Mouse (Mus musculus): ENCODE measurements around the gene Dcps. TPM values are rescaled to one million over a fixed set of nuclear protein-coding genes. Genes with fewer than 3 reads are reported as not detected.
A peak's percentile ranks its signal among the peaks of the same experiment; 100 is the strongest.

The Dcps gene
- polyA plus RNA-seq, 1 experiment, result not detected

DNA sequence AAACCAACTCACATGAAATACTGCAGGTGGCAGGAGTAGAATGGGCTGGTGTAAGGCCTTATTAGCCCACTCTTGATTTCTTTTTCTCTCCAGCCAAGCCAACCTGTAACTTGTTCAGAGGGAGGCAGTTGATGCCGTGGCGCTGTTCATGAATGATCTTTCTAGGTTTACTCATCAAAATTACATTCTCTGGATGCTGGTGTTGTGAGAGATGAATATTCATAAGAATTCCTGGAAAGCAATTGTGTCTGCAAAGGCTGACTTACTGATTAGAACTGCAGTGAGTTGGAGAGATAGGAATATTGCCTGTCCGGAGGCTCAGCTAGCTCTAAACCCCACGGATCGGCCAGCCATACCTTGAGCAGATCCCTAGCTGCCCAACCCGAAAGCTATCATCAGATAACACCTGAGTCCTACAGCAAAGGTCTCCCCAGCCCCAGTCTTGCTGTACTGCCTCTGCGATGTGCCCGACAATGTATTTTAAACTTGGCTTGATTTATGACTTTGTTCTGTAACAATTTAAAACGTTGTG lies 24.7 kb upstream of the Dcps start:
- Histone ChIP-seq H3K4me3 (ENCODE audit: insufficient read depth, low read depth, low read length) (no peak overlapping the region), H3K4me1 (ENCODE audit: control insufficient read depth, insufficient read depth, low read length) (peaks cover 6% of the 10 kb centered on the region; the same call in 1 of the 2 replicates), H3K27ac (ENCODE audit: insufficient read depth, low read depth, low read length) (no peak overlapping the region)
- WGBS, result 63% methylated on average over 9 of the region's 9 CpGs
- TF ChIP-seq POLR2A (IDR thresholded peaks at IDR 0.05; ENCODE audit: insufficient read depth, low read depth, low read length) (no peak), CTCF (IDR thresholded peaks at IDR 0.05; ENCODE audit: insufficient read depth, low read depth, low read length) (no peak)

DNA sequence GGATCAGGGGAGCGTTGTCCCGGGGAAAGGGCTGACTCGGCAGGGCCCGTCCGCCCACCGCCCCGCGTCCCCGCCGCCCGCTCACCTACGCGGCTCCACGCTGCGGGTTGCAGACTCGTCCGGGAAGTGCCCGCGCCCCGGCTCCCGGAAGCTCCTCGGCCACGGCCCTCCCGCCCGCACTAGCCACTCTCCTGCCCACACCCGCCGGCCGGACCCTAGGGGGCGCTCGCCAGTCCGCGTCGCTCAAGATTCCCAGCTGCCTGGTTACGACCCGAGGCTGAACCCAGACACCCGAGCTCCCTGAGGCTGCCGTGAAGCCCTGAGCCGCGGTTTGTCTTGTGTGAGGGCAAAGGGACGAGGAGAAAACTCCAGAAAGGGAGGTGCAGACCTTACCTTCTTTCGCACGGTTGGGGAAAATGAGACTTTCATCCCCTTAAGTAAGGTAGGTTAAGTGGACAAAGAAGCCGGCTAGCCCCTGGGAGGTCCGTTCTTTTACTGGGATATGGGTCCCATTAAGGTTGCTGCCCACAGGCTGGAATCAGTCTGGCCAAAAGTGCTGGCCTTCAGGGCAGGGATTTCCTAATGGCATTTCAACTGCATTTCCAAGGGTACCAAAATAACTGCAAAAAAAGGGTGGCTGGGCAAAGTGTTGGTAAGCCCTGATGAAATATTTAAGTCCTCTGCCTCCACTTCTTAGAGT lies 24.1 kb upstream of the Dcps start, which contains the start of the genes Srpr and Tirap:
Gene Srpr, plus strand, starts transcription at position 404 of the 700 bp plus-strand sequence.
Gene Tirap, minus strand, starts transcription at position 520 of the 700 bp plus-strand sequence.
- TF ChIP-seq POLR2A (IDR thresholded peaks at IDR 0.05; ENCODE audit: insufficient read depth, low read depth, low read length), result no peak
- peak; percentile 80 for TF ChIP-seq CTCF (IDR thresholded peaks at IDR 0.05; ENCODE audit: insufficient read depth, low read depth, low read length)
- Histone ChIP-seq H3K4me3 (ENCODE audit: insufficient read depth, low read depth, low read length) (peak within 1 kb of the TSS; percentile 46), H3K27ac (ENCODE audit: insufficient read depth, low read depth, low read length) (no peak within 1 kb of the TSS), H3K4me1 (ENCODE audit: control insufficient read depth, insufficient read depth, low read length) (peaks cover 6% of the 10 kb centered on the region; the same call in 1 of the 2 replicates)
- under 1% methylated on average over 41 of the region's 44 CpGs for WGBS

DNA sequence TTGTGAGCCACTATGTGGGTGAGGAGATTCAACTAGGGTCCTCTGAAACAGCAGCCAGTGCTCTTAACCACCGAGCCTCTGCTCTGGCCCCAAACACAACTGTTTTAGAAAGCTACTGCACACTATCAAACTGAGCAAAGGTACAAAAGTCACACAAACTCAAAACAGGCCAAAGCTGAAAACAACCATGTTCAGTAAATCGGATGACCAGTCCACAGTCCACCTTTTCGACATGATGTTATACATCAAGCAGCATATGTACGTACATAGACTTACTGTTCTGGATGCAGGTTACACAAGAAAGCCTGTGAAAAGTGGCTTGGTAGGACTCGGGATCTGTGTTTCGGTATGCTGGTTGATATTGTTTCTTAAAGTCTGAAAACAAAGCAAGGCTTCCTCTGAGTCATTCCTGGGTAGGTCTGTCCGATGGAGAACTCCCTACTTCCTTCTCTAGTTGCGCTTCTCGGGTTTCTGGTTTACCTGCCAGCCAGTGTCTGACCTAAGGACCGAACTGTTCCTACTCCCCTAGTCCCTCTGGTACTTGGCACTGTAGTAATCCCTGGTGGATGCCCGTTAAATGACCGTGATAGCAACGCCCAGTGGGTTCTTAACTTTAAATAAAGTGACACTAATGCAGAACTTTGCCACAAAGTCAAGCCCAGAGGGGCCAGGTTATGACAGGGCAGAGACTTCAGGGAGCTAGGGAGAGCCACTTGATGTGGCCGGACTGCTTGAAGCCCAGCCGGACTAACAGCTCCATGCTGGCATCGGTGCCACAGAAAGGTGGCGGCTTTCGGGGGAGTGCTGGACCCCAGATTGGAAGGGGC lies 23.3 kb upstream of the Dcps start:
- no peak overlapping the region for H3K27ac ChIP-seq (ENCODE audit: insufficient read depth, low read depth, low read length)
- H3K4me3 ChIP-seq (ENCODE audit: insufficient read depth, low read depth, low read length), result peak overlapping the region; percentile 46
- peaks cover 6% of the 10 kb centered on the region; the same call in 1 of the 2 replicates for H3K4me1 ChIP-seq (ENCODE audit: control insufficient read depth, insufficient read depth, low read length)
- 36% methylated on average over 18 of the region's 18 CpGs for WGBS
- TF ChIP-seq POLR2A (IDR thresholded peaks at IDR 0.05; ENCODE audit: insufficient read depth, low read depth, low read length) (no peak), CTCF (IDR thresholded peaks at IDR 0.05; ENCODE audit: insufficient read depth, low read depth, low read length) (no peak)

DNA sequence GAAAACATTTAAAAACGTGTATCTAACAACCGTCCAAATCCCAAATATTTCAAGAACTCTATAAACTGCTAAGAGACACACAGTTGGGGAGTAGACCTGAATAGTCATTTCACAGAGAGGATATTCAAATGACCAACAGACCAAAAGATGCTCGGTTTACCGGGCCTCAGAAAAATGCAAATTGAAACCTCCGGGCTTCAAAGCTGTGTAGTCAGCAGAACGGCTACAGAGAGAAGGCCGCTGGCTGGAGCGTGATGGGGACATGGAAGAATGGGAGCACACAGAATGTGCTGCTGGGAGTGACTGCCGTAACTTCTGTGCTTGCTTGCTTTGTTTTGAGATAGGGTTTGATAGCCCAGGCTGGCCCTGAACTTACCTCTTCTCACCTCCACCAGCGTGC lies 22.5 kb upstream of the Dcps start:
- WGBS, result 79% methylated on average over 10 of the region's 10 CpGs
- H3K4me1 ChIP-seq (ENCODE audit: control insufficient read depth, insufficient read depth, low read length), result peaks cover 6% of the 10 kb centered on the region; the same call in 1 of the 2 replicates
- TF ChIP-seq POLR2A (IDR thresholded peaks at IDR 0.05; ENCODE audit: insufficient read depth, low read depth, low read length) (no peak), CTCF (IDR thresholded peaks at IDR 0.05; ENCODE audit: insufficient read depth, low read depth, low read length) (no peak)
- no peak overlapping the region for H3K4me3 ChIP-seq (ENCODE audit: insufficient read depth, low read depth, low read length)
- no peak overlapping the region for H3K27ac ChIP-seq (ENCODE audit: insufficient read depth, low read depth, low read length)

DNA sequence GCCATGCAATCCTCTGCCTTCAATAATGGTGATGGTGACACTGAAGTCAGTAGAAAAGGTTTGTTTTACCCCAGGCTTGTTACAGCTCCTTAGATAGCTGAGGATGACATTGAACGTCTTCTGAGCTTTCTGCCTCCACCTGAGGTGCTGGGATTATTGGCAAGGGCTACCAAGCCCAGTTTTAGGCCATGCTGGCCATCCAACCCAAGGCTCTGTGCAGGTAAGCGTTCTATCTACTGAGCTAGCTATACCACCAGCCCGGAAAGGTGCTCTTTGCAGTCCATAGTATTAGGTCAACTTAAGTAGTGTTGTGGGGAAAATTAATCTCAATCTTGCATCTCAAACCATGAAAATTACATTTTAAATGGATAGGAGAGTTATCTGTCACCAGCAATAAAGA lies 21.8 kb upstream of the Dcps start:
- H3K4me3 ChIP-seq (ENCODE audit: insufficient read depth, low read depth, low read length), result no peak overlapping the region
- peaks cover 6% of the 10 kb centered on the region; the same call in 1 of the 2 replicates for H3K4me1 ChIP-seq (ENCODE audit: control insufficient read depth, insufficient read depth, low read length)
- TF ChIP-seq POLR2A (IDR thresholded peaks at IDR 0.05; ENCODE audit: insufficient read depth, low read depth, low read length), result no peak
- no peak for TF ChIP-seq CTCF (IDR thresholded peaks at IDR 0.05; ENCODE audit: insufficient read depth, low read depth, low read length)
- WGBS, result 93% methylated on average over 3 of the region's 3 CpGs
- H3K27ac ChIP-seq (ENCODE audit: insufficient read depth, low read depth, low read length), result no peak overlapping the region

DNA sequence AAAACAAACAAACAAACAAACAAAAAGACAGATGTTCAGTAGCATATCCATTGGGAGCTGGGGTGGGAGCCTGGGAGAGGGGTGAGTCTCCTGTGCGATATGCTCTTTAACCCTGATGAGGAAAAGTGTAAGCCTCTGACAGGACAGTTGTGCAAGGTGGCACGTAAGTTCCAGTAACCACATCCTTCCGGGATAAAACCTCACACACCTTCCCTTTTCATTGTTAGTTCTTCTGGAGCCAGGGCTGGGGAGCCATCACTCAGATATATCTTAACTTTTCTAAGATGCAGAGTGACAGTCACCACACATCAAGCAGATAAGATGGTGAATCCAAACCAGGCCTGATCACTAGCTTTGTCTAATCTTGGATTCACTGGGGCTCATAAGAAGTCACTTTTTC lies 18.2 kb upstream of the Dcps start:
- H3K4me3 ChIP-seq (ENCODE audit: insufficient read depth, low read depth, low read length), result no peak overlapping the region
- peaks cover 2% of the 10 kb centered on the region; the same call in 1 of the 2 replicates for H3K4me1 ChIP-seq (ENCODE audit: control insufficient read depth, insufficient read depth, low read length)
- 95% methylated on average over 3 of the region's 3 CpGs for WGBS
- TF ChIP-seq CTCF (IDR thresholded peaks at IDR 0.05; ENCODE audit: insufficient read depth, low read depth, low read length) (no peak), POLR2A (IDR thresholded peaks at IDR 0.05; ENCODE audit: insufficient read depth, low read depth, low read length) (no peak)
- H3K27ac ChIP-seq (ENCODE audit: insufficient read depth, low read depth, low read length), result no peak overlapping the region

DNA sequence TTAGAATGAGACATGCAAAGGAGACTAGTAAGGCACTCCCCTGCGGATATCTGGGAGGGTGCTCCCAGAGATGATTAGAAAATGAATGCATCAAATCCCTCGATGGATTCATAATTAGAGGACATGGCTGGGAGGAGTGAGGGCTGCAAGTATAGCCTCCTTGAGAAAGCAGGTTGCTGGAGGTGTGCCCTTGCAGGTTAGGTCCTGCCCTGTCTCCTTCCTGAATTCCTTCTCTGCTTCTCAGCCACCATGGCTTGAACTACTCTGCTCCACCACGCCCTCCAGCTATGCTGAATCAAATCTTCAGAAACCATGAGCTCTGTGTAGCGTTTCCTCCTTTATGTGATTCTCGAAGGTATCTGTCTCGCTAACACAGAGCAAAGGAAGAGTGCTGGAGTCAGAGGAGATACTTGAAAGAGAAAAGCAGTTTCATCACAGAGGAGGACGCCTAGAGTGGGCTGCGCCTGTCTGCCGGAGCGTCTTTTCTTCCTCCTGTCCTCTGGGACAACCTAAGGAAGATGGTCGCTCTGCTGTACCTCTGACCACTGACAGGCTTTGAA lies 17.2 kb upstream of the Dcps start:
- TF ChIP-seq CTCF (IDR thresholded peaks at IDR 0.05; ENCODE audit: insufficient read depth, low read depth, low read length), result no peak
- no peak for TF ChIP-seq POLR2A (IDR thresholded peaks at IDR 0.05; ENCODE audit: insufficient read depth, low read depth, low read length)
- WGBS, result 87% methylated on average over 11 of the region's 11 CpGs
- Histone ChIP-seq H3K4me3 (ENCODE audit: insufficient read depth, low read depth, low read length) (no peak overlapping the region), H3K27ac (ENCODE audit: insufficient read depth, low read depth, low read length) (no peak overlapping the region), H3K4me1 (ENCODE audit: control insufficient read depth, insufficient read depth, low read length) (peaks cover 8% of the 10 kb centered on the region)

DNA sequence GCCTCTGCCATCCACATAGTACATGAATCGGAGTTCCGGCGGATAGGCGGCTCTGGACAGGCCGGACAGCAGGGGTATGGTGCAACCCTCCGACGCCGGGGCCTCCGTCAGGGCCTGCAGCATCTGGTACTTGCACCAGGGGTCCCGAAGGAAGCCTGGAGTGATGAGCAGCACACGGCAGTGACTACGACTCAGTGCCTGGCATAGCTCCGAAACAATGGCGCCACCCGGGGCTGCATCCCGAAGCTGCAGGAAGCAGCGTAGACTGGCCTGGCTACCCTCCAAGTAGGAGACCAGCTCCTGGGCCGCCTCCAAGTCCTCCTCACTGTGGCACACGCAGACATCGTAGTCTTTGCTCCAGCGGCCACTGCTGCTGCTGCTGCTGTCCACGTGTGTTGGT lies 12.8 kb upstream of the Dcps start:
- 38% methylated on average over 22 of the region's 22 CpGs for WGBS
- TF ChIP-seq CTCF (IDR thresholded peaks at IDR 0.05; ENCODE audit: insufficient read depth, low read depth, low read length), result no peak
- no peak for TF ChIP-seq POLR2A (IDR thresholded peaks at IDR 0.05; ENCODE audit: insufficient read depth, low read depth, low read length)
- Histone ChIP-seq H3K27ac (ENCODE audit: insufficient read depth, low read depth, low read length) (no peak overlapping the region), H3K4me3 (ENCODE audit: insufficient read depth, low read depth, low read length) (0 out of 2 replicates have a peak overlapping the region, but pooled peaks have one; percentile 13), H3K4me1 (ENCODE audit: control insufficient read depth, insufficient read depth, low read length) (peaks cover 8% of the 10 kb centered on the region)

All from olfactory bulb, adult 2 months (tissue).